Comparison of ENCODE assay signal across 24 mouse cellular contexts in the genomic region with DNA sequence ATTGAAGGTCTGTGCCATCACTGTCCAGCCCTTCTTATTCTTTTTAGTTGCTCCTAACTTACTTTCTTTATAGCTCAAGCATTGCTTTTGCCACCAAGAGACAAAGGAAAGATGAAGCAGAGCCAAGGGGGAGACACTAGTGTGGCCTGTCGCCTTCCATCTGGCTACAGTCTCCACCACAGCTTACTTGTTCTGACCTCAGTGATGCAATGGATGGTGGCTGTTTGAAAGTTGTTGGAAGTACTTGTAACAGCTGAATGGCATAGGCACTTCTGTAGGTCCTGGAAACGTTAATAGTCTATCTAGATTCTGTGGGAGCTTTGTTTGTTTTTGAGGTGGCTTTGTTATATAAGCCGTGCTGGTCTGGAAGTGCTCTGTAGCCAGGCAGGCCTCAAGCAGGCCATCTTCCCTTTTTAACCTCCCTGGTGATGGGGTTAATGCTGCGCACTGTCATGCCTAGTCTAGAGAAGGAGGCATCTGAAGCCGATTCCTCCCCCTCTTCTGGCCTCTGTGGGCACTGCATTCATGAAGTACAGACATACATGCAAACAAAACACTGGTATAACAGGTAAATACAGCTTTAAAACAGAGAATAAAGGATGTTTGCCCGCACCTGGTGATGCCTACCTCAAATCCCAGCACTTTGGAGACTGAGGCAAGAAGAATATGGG. TPM values are rescaled to one million over a fixed set of nuclear protein-coding genes. Genes with fewer than 3 reads are reported as not detected.
"Had no signal": no experiment of that assay in that cellular context is flagged by ENCODE, and none has a peak within 500 bp of the region (broad histone marks: within the 10 kb centered on the region; RNA-seq: fewer than 3 reads in every experiment).

No protein-coding gene starts in this region.

- DNase-seq: kidney, adult 2 months; kidney, postnatal 14 days; liver; liver, embryonic 13.5 days; liver, postnatal 0 days; retina, postnatal 1 day; right cerebral cortex, postnatal 4 days; spleen, adult 18-20 months had no signal

- H3K4me1 ChIP-seq: hindbrain, embryonic 15.5 days; kidney, embryonic 15.5 days; limb, embryonic 12.5 days; midbrain, embryonic 15.5 days; neural tube, embryonic 12.5 days; stomach, embryonic 15.5 days had no signal

- ATAC-seq: intestine, embryonic 16.5 days; liver, postnatal 0 days; midbrain, embryonic 15.5 days had no signal

- H3K4me3 ChIP-seq: hindbrain, embryonic 15.5 days; kidney, embryonic 15.5 days; limb, embryonic 12.5 days; liver, embryonic 13.5 days; midbrain, embryonic 15.5 days; neural tube, embryonic 12.5 days; stomach, embryonic 15.5 days had no signal

- H3K4me2 ChIP-seq: hindbrain, embryonic 15.5 days; kidney, embryonic 15.5 days; limb, embryonic 12.5 days; liver, embryonic 13.5 days; midbrain, embryonic 15.5 days; neural tube, embryonic 12.5 days; stomach, embryonic 15.5 days had no signal

- H3K27ac ChIP-seq: hindbrain, embryonic 15.5 days; kidney, embryonic 15.5 days; limb, embryonic 12.5 days; liver, embryonic 13.5 days; midbrain, embryonic 15.5 days; neural tube, embryonic 12.5 days; stomach, embryonic 15.5 days had no signal

- H3K27me3 ChIP-seq: hindbrain, embryonic 15.5 days; kidney, embryonic 15.5 days; limb, embryonic 12.5 days; liver, embryonic 13.5 days; midbrain, embryonic 15.5 days; neural tube, embryonic 12.5 days; stomach, embryonic 15.5 days had no signal

- H3K9ac ChIP-seq: hindbrain, embryonic 15.5 days; kidney, embryonic 15.5 days; limb, embryonic 12.5 days; liver, embryonic 13.5 days; liver, postnatal 0 days; midbrain, embryonic 15.5 days; neural tube, embryonic 12.5 days; stomach, embryonic 15.5 days had no signal

- H3K9me3 ChIP-seq: hindbrain, embryonic 15.5 days; kidney, embryonic 15.5 days; limb, embryonic 12.5 days; liver, embryonic 13.5 days; midbrain, embryonic 15.5 days; neural tube, embryonic 12.5 days; stomach, embryonic 15.5 days had no signal

RNA-seq across cellular contexts. Expression of a gene that starts 34.9 kb away (rescaled TPM):
- total RNA-seq: layer of hippocampus, adult 8-10 months; layer of hippocampus, postnatal 25 days; left cerebral cortex, postnatal 36 days; megakaryocyte progenitor cell, adult 5-6 weeks; monocyte, adult 5-6 weeks; neutrophil, adult 5-6 weeks had no signal
- polyA plus RNA-seq: hindbrain, embryonic 15.5 days; intestine, embryonic 16.5 days; large intestine, adult 2 months; limb, embryonic 12.5 days; liver, embryonic 13.5 days; liver, postnatal 0 days; lung, embryonic 16.5 days; midbrain, embryonic 15.5 days; stomach, embryonic 15.5 days; urinary bladder, adult 2 months had no signal

RNA-seq across cellular contexts. Expression of a gene that starts 43.8 kb away (rescaled TPM):
- total RNA-seq: layer of hippocampus, adult 8-10 months; layer of hippocampus, postnatal 25 days; left cerebral cortex, postnatal 36 days; megakaryocyte progenitor cell, adult 5-6 weeks; monocyte, adult 5-6 weeks; neutrophil, adult 5-6 weeks had no signal
- polyA plus RNA-seq: hindbrain, embryonic 15.5 days; intestine, embryonic 16.5 days; kidney, embryonic 15.5 days; large intestine, adult 2 months; limb, embryonic 12.5 days; liver, embryonic 13.5 days; liver, postnatal 0 days; lung, embryonic 16.5 days; midbrain, embryonic 15.5 days; neural tube, embryonic 12.5 days; stomach, embryonic 15.5 days; urinary bladder, adult 2 months had no signal
